Mouse (Mus musculus) intestine, postnatal 0 days (tissue): Measurements from ENCODE around the gene Wdtc1. TPM values are rescaled to one million over a fixed set of nuclear protein-coding genes. Genes with fewer than 3 reads are reported as not detected.

ENCODE experiments used
- ATAC-seq: fragments of 200-750 bp; cut with Nextera tagmentation; 2 replicates; pipeline ENCODE4 v1.8.0; 2017; ENCODE audit warnings: mild to moderate bottlenecking, moderate TSS enrichment, moderate library complexity
- H3K27ac ChIP-seq: fragments of 300-500 bp; sonication (generic); 2 replicates; pipeline ENCODE4 v1.5.1; 2014; ENCODE audit warnings: mild to moderate bottlenecking, low read depth, low read length, moderate library complexity
- H3K27me3 ChIP-seq: fragments of 300-500 bp; sonication (generic); replicated peaks from 2 replicates; pipeline ENCODE4 v1.6.1; 2014; ENCODE audit warnings: low read length, mixed read lengths; ENCODE audit not compliant: control insufficient read depth, insufficient read depth
- H3K36me3 ChIP-seq: fragments of 300-500 bp; sonication (generic); 2 replicates; pipeline ENCODE4 v1.6.1; 2014; ENCODE audit warnings: mild to moderate bottlenecking, moderate library complexity; ENCODE audit not compliant: control insufficient read depth, insufficient read depth
- H3K4me1 ChIP-seq: fragments of 300-500 bp; sonication (generic); replicated peaks from 2 replicates; pipeline ENCODE4 v1.6.1; 2014; ENCODE audit warnings: antibody characterized with exemption, low read length, mixed read lengths; ENCODE audit not compliant: control insufficient read depth, insufficient read depth
- H3K4me2 ChIP-seq: fragments of 300-500 bp; sonication (generic); replicated peaks from 2 replicates; pipeline ENCODE4 v1.6.1; 2014; ENCODE audit warnings: low read depth, mild to moderate bottlenecking, moderate library complexity
- H3K4me3 ChIP-seq: fragments of 300-500 bp; sonication (generic); 2 replicates; pipeline ENCODE4 v1.5.1; 2014; ENCODE audit warnings: low read depth, low read length
- H3K9ac ChIP-seq: fragments of 300-500 bp; sonication (generic); 2 replicates; pipeline ENCODE4 v1.6.1; 2014; ENCODE audit warnings: mild to moderate bottlenecking, low read depth, low read length
- H3K9me3 ChIP-seq: fragments of 300-500 bp; sonication (generic); 2 replicates; pipeline ENCODE4 v1.6.1; 2016; ENCODE audit warnings: mixed run types; ENCODE audit not compliant: control insufficient read depth
- CTCF ChIP-seq: sonication (generic); IDR thresholded peaks from 2 replicates; pipeline ENCODE4 v1.5.1; 2016; ENCODE audit warnings: low read depth, mild to moderate bottlenecking, control low read depth, antibody characterized with exemption, moderate library complexity
- WGBS: fragments of 180-500 bp; shearing (Covaris S2); extraction: QIAGEN DNeasy Blood & Tissue Kit; methylation state at CpG from one replicate; pipeline ENCODE4 v1.1.7; 2014; 5-methylcytosine and 5-hydroxymethylcytosine counted together
- polyA plus RNA-seq: library from polyadenylated mRNA; unstranded; fragments of >200 nt; fragmentation: Nextera tagmentation; extraction: Ambion mirVana; gene quantifications from 2 replicates; pipeline ENCODE4 v1.2.1, GENCODE M21; 2015

Wdtc1 gene
- polyA plus RNA-seq: 7.2 and 8.2 TPM in 2 replicates

GRCm38 (mm10) chr4:133353367-133354365 lies at the start of gene Wdtc1:
Gene Wdtc1, minus strand, starts transcription at chr4:133353481.
- Histone ChIP-seq H3K9ac (no peak within 1 kb of the TSS), H3K9me3 (no peaks in the 10 kb centered on the region), H3K27ac (peak within 1 kb of the TSS; percentile 50; the same call in 1 of the 2 replicates), H3K36me3 (no peaks in the 10 kb centered on the region), H3K4me3 (no peak within 1 kb of the TSS), H3K4me2 (no peak within 1 kb of the TSS; the same call in 1 of the 2 replicates), H3K4me1 (no peaks in the 10 kb centered on the region), H3K27me3 (no peaks in the 10 kb centered on the region)
- ATAC-seq: peak; percentile 91
- 68% methylated on average over 23 of the region's 23 CpGs for WGBS
- TF ChIP-seq CTCF: no peak

GRCm38 (mm10) chr4:133402011-133402410 lies 48.7 kb upstream of the Wdtc1 start:
- H3K36me3 ChIP-seq: no peaks in the 10 kb centered on the region
- ATAC-seq: no peak
- peak overlapping the region; percentile 38; the same call in 1 of the 2 replicates for H3K4me2 ChIP-seq
- no peak overlapping the region for H3K9ac ChIP-seq
- H3K4me1 ChIP-seq: no peaks in the 10 kb centered on the region; the same call in 1 of the 2 replicates
- 37% methylated on average over 13 of the region's 13 CpGs for WGBS
- no peaks in the 10 kb centered on the region for H3K27me3 ChIP-seq
- no peak for TF ChIP-seq CTCF
- no peak overlapping the region for H3K4me3 ChIP-seq
- no peaks in the 10 kb centered on the region for H3K9me3 ChIP-seq
- H3K27ac ChIP-seq: no peak overlapping the region

- ATAC-seq: no peak
- no peaks in the 10 kb centered on the region for H3K4me1 ChIP-seq
- 74% methylated on average over 7 of the region's 7 CpGs for WGBS
- H3K4me3 ChIP-seq: no peak overlapping the region
- no peaks in the 10 kb centered on the region for H3K36me3 ChIP-seq
- no peak overlapping the region for H3K9ac ChIP-seq
- no peak overlapping the region for H3K27ac ChIP-seq
- no peaks in the 10 kb centered on the region for H3K27me3 ChIP-seq
- TF ChIP-seq CTCF: no peak
- no peaks in the 10 kb centered on the region for H3K9me3 ChIP-seq
- no peak overlapping the region for H3K4me2 ChIP-seq
Observed at GRCm38 (mm10) chr4:133400098-133400497, 46.8 kb upstream of the Wdtc1 start.

- no peak overlapping the region for H3K27ac ChIP-seq
- H3K4me2 ChIP-seq: no peak overlapping the region
- no peaks in the 10 kb centered on the region for H3K27me3 ChIP-seq
- H3K4me1 ChIP-seq: peaks cover under 1% of the 10 kb centered on the region; the same call in 1 of the 2 replicates
- H3K36me3 ChIP-seq: no peaks in the 10 kb centered on the region
- H3K9me3 ChIP-seq: no peaks in the 10 kb centered on the region
- 86% methylated on average over 6 of the region's 6 CpGs for WGBS
- no peak overlapping the region for H3K9ac ChIP-seq
- no peak for TF ChIP-seq CTCF
- ATAC-seq: no peak
- no peak overlapping the region for H3K4me3 ChIP-seq
Observed at GRCm38 (mm10) chr4:133399509-133399908, 46.2 kb upstream of the Wdtc1 start.

- Histone ChIP-seq H3K9ac (no peak overlapping the region), H3K4me3 (no peak overlapping the region), H3K4me1 (peaks cover 3% of the 10 kb centered on the region; the same call in 1 of the 2 replicates), H3K9me3 (no peaks in the 10 kb centered on the region), H3K27ac (no peak overlapping the region), H3K36me3 (no peaks in the 10 kb centered on the region), H3K27me3 (no peaks in the 10 kb centered on the region), H3K4me2 (no peak overlapping the region)
- WGBS: 82% methylated on average over 5 of the region's 5 CpGs
- TF ChIP-seq CTCF: no peak
- no peak for ATAC-seq
Observed at GRCm38 (mm10) chr4:133398619-133399018, 45.3 kb upstream of the Wdtc1 start.

GRCm38 (mm10) chr4:133397961-133398360 lies 44.7 kb upstream of the Wdtc1 start:
- ATAC-seq: no peak
- TF ChIP-seq CTCF: no peak
- H3K27me3 ChIP-seq: no peaks in the 10 kb centered on the region

More at GRCm38 (mm10) chr4:133397961-133398360, 44.7 kb upstream of the Wdtc1 start:
- H3K36me3 ChIP-seq: no peaks in the 10 kb centered on the region
- WGBS: 84% methylated on average over 8 of the region's 8 CpGs
- no peak overlapping the region for H3K4me3 ChIP-seq
- H3K9me3 ChIP-seq: no peaks in the 10 kb centered on the region
- H3K27ac ChIP-seq: no peak overlapping the region
- no peak overlapping the region for H3K4me2 ChIP-seq
- peaks cover 3% of the 10 kb centered on the region; the same call in 1 of the 2 replicates for H3K4me1 ChIP-seq
- H3K9ac ChIP-seq: no peak overlapping the region
